Mouse (Mus musculus) liver, embryonic 16.5 days (tissue): ENCODE measurements around the gene Sgip1. TPM values are rescaled to one million over a fixed set of nuclear protein-coding genes. Genes with fewer than 3 reads are reported as not detected.

ENCODE experiments used
- ATAC-seq: fragments of 200-750 bp; cut with Nextera tagmentation; 2 replicates; pipeline ENCODE4 v1.8.0; 2017; ENCODE audit warnings: low read depth, mild to moderate bottlenecking, moderate number of reproducible peaks, moderate library complexity
- H3K27ac ChIP-seq: fragments of 300-500 bp; sonication (generic); 2 replicates; pipeline ENCODE4 v1.5.1; 2014; ENCODE audit warnings: mild to moderate bottlenecking, low read length
- H3K27me3 ChIP-seq: fragments of 300-500 bp; sonication (generic); 2 replicates; pipeline ENCODE4 v1.6.1; 2014; ENCODE audit warnings: low read depth, low read length, mixed read lengths; ENCODE audit not compliant: control insufficient read depth, insufficient read depth
- H3K36me3 ChIP-seq: fragments of 300-500 bp; sonication (generic); 2 replicates; pipeline ENCODE4 v1.6.1; 2014; ENCODE audit warnings: mild to moderate bottlenecking; ENCODE audit not compliant: control insufficient read depth, insufficient read depth
- H3K4me1 ChIP-seq: fragments of 300-500 bp; sonication (generic); 2 replicates; pipeline ENCODE4 v1.6.1; 2014; ENCODE audit warnings: low read depth, low read length, mixed read lengths; ENCODE audit not compliant: control insufficient read depth
- H3K4me2 ChIP-seq: fragments of 300-500 bp; sonication (generic); 2 replicates; pipeline ENCODE4 v1.6.1; 2014; ENCODE audit warnings: low read depth, low read length, mixed read lengths
- H3K4me3 ChIP-seq: fragments of 300-500 bp; sonication (generic); 2 replicates; pipeline ENCODE4 v1.5.1; 2014; ENCODE audit warnings: low read depth, mild to moderate bottlenecking, low read length
- H3K9ac ChIP-seq: fragments of 300-500 bp; sonication (generic); 2 replicates; pipeline ENCODE4 v1.6.1; 2014; ENCODE audit warnings: low read depth, low read length
- H3K9me3 ChIP-seq: fragments of 300-500 bp; sonication (generic); replicated peaks from 2 replicates; pipeline ENCODE4 v1.6.1; 2016; ENCODE audit warnings: low read length; ENCODE audit not compliant: control insufficient read depth
- WGBS: fragments of 180-500 bp; shearing (Covaris S2); extraction: QIAGEN DNeasy Blood & Tissue Kit; methylation state at CpG from one replicate; pipeline ENCODE4 v1.1.7; 2014; ENCODE audit not compliant: insufficient replicate concordance; 5-methylcytosine and 5-hydroxymethylcytosine counted together
- polyA plus RNA-seq: library from polyadenylated mRNA; unstranded; fragments of >200 nt; fragmentation: Nextera tagmentation; extraction: Ambion mirVana; gene quantifications from 2 replicates; pipeline ENCODE4 v1.2.1, GENCODE M21; 2015

The Sgip1 gene
- polyA plus RNA-seq, 1 experiment from 2014 or later = 1.0 TPM

- Histone ChIP-seq H3K4me1 (no peaks in the 10 kb centered on the region; the same call in 1 of the 2 replicates), H3K4me2 (no peak overlapping the region), H3K4me3 (no peak overlapping the region), H3K36me3 (no peaks in the 10 kb centered on the region), H3K9ac (no peak overlapping the region), H3K9me3 (no peaks in the 10 kb centered on the region), H3K27ac (no peak overlapping the region), H3K27me3 (no peaks in the 10 kb centered on the region)
- WGBS = 64% methylated on average over 8 of the region's 8 CpGs
- no peak for ATAC-seq
These were observed 72.2 kb downstream of the Sgip1 start for GRCm38 (mm10) chr4:102813346-102813745.

GRCm38 (mm10) chr4:102821786-102822185, 80.7 kb downstream of the Sgip1 start:
- ATAC-seq = no peak
- Histone ChIP-seq H3K9ac (no peak overlapping the region), H3K9me3 (no peaks in the 10 kb centered on the region), H3K27me3 (no peaks in the 10 kb centered on the region), H3K4me2 (no peak overlapping the region), H3K36me3 (no peaks in the 10 kb centered on the region), H3K27ac (no peak overlapping the region), H3K4me1 (no peaks in the 10 kb centered on the region), H3K4me3 (no peak overlapping the region)
- WGBS = 65% methylated on average over 4 of the region's 4 CpGs

- H3K9me3 ChIP-seq = no peaks in the 10 kb centered on the region
- ATAC-seq = no peak
- no peak overlapping the region for H3K4me2 ChIP-seq
- H3K9ac ChIP-seq = no peak overlapping the region
- no peaks in the 10 kb centered on the region for H3K4me1 ChIP-seq
- no peaks in the 10 kb centered on the region for H3K27me3 ChIP-seq
- WGBS = 26% methylated on average over 2 of the region's 2 CpGs
- H3K27ac ChIP-seq = no peak overlapping the region
- H3K36me3 ChIP-seq = no peaks in the 10 kb centered on the region
- no peak overlapping the region for H3K4me3 ChIP-seq
These were observed 83.4 kb downstream of the Sgip1 start for GRCm38 (mm10) chr4:102824494-102824893.

GRCm38 (mm10) chr4:102826159-102826558, 85.1 kb downstream of the Sgip1 start:
- Histone ChIP-seq H3K4me2 (no peak overlapping the region), H3K9ac (no peak overlapping the region), H3K4me1 (no peaks in the 10 kb centered on the region), H3K27me3 (no peaks in the 10 kb centered on the region), H3K27ac (no peak overlapping the region), H3K9me3 (no peaks in the 10 kb centered on the region), H3K4me3 (no peak overlapping the region), H3K36me3 (no peaks in the 10 kb centered on the region)
- 63% methylated on average over 2 of the region's 2 CpGs for WGBS
- ATAC-seq = no peak

- Histone ChIP-seq H3K9me3 (no peaks in the 10 kb centered on the region), H3K27ac (no peak overlapping the region), H3K27me3 (no peaks in the 10 kb centered on the region), H3K4me2 (no peak overlapping the region), H3K4me1 (no peaks in the 10 kb centered on the region), H3K4me3 (no peak overlapping the region), H3K9ac (no peak overlapping the region), H3K36me3 (no peaks in the 10 kb centered on the region)
- no peak for ATAC-seq
- WGBS = 71% methylated on average over 2 of the region's 2 CpGs
These were observed 87.4 kb downstream of the Sgip1 start for GRCm38 (mm10) chr4:102828518-102828917.

GRCm38 (mm10) chr4:102833191-102833590, 92.1 kb downstream of the Sgip1 start:
- H3K27me3 ChIP-seq = no peaks in the 10 kb centered on the region
- no peak for ATAC-seq
- 76% methylated on average over 1 of the region's 1 CpGs for WGBS

GRCm38 (mm10) chr4:102833726-102834125, 92.6 kb downstream of the Sgip1 start:
- no peaks in the 10 kb centered on the region for H3K36me3 ChIP-seq
- H3K27me3 ChIP-seq = no peaks in the 10 kb centered on the region
- no peak overlapping the region for H3K9ac ChIP-seq
- no peak overlapping the region for H3K4me3 ChIP-seq
- 71% methylated on average over 2 of the region's 2 CpGs for WGBS
- no peak overlapping the region for H3K4me2 ChIP-seq
- no peak for ATAC-seq
- H3K9me3 ChIP-seq = no peaks in the 10 kb centered on the region
- no peaks in the 10 kb centered on the region for H3K4me1 ChIP-seq
- no peak overlapping the region for H3K27ac ChIP-seq

More at GRCm38 (mm10) chr4:102833191-102833590, 92.1 kb downstream of the Sgip1 start:
- Histone ChIP-seq H3K4me3 (no peak overlapping the region), H3K27ac (no peak overlapping the region), H3K9me3 (no peaks in the 10 kb centered on the region), H3K9ac (no peak overlapping the region), H3K4me2 (no peak overlapping the region), H3K4me1 (no peaks in the 10 kb centered on the region), H3K36me3 (no peaks in the 10 kb centered on the region)

GRCm38 (mm10) chr4:102834710-102835109, 93.6 kb downstream of the Sgip1 start:
- no peaks in the 10 kb centered on the region for H3K9me3 ChIP-seq
- no peaks in the 10 kb centered on the region for H3K4me1 ChIP-seq
- no peak overlapping the region for H3K9ac ChIP-seq
- no peaks in the 10 kb centered on the region for H3K36me3 ChIP-seq
- whole genome bisulfite sequencing = 50% methylated on average over 1 of the region's 1 CpGs
- no peaks in the 10 kb centered on the region for H3K27me3 ChIP-seq
- no peak for ATAC-seq
- no peak overlapping the region for H3K27ac ChIP-seq
- H3K4me3 ChIP-seq = no peak overlapping the region
- no peak overlapping the region for H3K4me2 ChIP-seq

GRCm38 (mm10) chr4:102840062-102840798, 99.1 kb downstream of the Sgip1 start:
- Histone ChIP-seq H3K27me3 (no peaks in the 10 kb centered on the region), H3K9ac (no peak overlapping the region), H3K36me3 (no peaks in the 10 kb centered on the region), H3K4me2 (no peak overlapping the region), H3K4me3 (no peak overlapping the region), H3K27ac (peak overlapping the region; percentile 66), H3K9me3 (no peaks in the 10 kb centered on the region), H3K4me1 (no peaks in the 10 kb centered on the region)
- peak; percentile 72 for ATAC-seq
- 51% methylated on average over 7 of the region's 7 CpGs for WGBS
